Mouse (Mus musculus) thymus, postnatal 4 days (tissue): ENCODE data around the gene Lrrc72.
A peak's percentile ranks its signal among the peaks of the same experiment; 100 is the strongest.
"Not testable (repeated sequence)": the region's sequence is repeated elsewhere in the genome, so short reads cannot be mapped to it uniquely, and the experiment has no call there.

Source experiments
- DNase-seq: peaks from one replicate; pipeline ENCODE4 v3.0.0; 2021

The Lrrc72 gene

DNA sequence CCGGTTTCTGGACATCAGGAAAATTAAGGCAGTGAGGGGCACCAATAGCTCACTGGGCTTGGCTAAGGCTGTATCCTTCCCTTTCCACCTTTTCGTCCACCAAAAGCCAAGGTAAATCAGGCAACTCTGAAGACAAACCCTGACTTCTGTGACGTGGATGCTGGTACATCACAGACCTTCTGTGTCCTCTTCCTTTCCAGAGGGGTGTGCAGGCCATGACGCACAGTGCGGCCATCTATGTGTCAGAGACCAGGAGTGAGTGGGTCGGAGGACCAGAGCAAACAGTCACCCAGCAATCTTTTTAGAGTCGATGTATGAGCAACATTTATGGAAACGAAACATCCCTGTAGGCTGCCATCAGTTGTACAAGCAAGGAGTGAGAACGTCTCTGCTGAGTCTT is at the start of gene Lrrc72:
Gene Lrrc72 (minus strand): TSS at position 101 of the 400 bp plus-strand sequence.
- DNase-seq = no peak

DNA sequence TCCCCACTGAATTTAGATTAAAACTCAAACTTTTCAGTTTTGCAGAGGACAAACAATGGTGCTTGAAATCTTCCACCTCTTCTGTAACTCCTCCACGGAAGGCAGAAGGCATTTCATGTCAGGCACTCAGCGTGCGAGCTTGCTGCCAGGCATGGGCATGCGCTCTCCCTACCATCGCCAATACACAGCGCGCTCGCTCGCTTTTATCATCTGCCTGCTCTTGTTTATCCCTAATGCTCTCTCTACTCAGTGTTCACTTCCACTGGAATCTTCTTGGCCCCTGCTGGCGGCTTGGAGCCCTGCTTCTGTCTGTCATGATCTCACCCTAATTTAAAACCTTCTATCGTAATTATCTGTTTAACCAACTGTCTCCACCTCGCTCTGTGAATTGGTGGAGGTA is 49.1 kb upstream of the Lrrc72 start:
- no peak for DNase-seq

DNA sequence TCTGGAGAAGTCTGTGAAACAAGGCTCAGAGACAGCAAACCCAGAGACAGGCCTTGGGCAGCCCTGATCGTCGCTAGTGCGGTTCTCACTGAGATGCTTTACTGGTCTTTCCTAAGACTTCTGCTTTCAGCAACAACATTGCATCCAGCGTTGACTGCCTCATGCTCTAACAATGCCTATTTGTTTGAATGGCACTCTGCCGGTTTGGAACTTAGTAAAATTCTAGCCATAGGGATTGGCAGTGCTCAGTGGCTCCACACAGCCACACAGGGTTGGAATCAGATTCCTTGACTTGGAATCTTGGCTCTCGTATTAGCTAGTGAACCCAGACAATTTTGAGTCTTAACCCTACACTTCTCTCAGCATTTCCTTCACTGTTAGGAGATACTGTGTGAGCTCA is 38.1 kb upstream of the Lrrc72 start:
- no peak for DNase-seq

DNA sequence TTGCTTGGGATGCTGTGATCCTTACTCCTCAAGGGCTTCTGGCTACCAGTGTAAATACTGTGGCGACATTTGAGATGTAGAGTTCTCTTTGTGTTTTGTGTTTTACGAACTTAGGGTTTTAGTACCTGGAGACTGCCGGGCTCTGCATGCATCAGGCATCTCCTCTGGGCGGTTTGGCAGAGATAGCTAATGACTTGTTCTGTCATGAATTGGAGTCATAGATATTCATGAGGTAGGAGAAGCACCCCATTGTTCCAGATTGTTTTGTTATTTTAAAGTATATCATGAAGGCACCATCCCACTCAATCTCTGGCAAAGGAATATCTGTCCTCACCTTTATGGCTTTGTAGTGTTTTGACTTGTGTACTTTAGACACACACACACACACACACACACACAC is 37.3 kb upstream of the Lrrc72 start:
- no peak for DNase-seq

DNA sequence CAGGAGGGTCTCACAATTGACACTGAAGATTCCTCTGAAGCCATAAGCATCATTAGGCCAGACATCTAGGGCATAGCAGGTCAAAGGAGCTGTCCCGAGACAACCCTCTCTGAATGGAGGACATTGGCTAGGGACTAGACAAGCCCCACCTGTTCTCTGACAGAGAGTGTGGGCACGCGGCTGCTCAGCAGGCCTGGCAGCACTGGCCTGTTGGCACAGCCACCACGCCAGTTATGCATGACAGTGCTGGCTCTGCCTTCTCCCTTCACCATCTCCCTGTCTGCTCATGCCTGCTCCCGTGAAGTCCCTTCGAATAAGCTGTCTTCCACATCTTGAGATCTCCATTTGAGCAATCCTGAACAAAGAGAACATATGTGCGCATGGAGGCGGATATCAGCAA is 36.4 kb upstream of the Lrrc72 start:
- DNase-seq = no peak

DNA sequence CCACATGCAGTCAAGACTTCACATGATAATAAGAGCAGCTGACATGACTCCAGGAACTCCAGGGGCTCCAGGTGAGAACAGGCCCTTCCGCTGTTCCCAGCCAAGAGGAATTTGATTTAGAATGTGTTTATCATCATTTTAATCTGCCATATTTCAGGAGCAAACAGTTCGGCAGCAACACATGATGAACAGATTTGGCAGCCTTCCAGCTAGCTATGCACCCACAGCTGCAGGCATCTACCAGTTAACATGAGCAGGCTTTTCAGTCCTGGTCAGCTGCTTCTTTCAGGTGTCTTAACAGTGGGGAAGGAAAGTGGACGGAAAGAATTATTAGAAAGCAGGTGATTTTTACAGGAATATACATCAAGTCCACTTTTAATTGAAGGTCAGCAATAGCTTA is 21.6 kb upstream of the Lrrc72 start:
- no peak for DNase-seq

DNA sequence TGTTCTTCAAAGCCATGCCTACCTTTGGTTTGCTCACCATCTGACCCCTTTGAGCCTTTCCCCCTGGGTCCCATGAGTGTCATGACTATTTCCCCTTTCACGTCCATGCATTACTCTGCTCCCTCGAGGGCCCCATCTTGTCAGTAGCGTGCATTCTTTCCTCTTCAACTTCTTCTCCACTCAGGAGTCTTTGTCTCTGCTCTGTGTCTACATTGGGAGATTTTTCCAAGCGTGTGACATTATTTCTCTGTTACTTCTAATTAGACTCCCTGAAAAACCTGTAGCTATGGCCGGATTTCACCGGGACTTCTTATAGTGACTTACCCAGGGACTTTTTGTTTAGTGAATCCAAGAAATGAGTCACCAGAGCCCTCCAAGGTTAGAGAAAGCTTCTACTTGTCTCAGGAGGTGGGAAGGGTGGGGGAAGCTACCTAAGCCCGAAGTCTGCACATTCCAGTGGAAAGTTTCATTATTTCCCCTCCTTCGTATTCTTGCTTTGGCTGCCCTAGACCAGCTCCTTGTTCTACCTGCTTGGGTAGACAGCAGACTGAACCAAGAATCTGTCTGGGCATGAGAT is 14.6 kb upstream of the Lrrc72 start:
- no peak for DNase-seq

DNA sequence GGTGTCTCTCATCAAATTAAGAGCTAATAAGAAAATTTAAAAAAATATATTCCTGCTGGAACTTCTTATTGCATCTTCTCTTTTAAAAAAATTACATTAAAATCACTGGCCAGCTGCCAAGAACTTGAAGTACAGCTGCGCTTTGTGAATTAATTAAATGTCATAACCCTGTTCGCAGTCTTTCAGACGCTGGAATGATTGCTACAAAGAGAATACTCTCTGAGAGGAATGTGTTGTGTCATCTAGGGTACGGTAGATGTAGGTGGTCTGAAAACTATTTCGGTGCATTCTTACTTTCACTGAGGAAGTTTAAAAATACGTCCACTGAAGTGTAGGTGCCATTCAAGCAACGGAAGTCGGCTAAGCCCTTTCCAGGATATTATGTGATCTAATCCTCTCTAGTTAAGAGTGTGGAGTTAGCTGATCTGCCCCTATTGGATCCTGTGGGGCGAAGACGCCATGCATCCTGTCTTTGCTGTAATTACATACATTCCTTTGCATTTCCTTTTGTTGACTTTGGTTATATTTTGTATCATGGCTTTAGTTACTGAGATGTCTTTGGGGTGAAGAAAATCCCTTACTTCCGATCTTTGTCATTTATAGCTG is 9.0 kb upstream of the Lrrc72 start:
- no peak for DNase-seq

DNA sequence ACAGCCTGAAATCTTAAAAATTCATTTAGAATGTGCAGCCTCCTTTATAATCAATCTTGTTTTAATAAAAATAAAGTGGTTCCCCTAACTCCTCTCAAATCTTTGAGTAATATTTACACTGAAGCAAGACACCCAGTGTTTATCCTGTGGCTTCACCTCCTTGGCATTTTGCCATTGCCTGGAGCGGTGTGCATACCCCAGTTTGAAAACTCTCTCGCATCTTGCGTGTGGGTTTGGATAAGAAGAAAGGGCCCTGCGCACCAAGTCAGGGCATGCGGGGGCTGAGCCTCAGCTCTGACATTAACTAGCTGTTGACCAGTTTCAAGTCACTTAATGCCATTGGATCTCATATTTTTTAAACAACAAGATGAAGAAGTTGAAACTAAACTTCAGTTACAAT is 2.2 kb upstream of the Lrrc72 start:
- no peak for DNase-seq

DNA sequence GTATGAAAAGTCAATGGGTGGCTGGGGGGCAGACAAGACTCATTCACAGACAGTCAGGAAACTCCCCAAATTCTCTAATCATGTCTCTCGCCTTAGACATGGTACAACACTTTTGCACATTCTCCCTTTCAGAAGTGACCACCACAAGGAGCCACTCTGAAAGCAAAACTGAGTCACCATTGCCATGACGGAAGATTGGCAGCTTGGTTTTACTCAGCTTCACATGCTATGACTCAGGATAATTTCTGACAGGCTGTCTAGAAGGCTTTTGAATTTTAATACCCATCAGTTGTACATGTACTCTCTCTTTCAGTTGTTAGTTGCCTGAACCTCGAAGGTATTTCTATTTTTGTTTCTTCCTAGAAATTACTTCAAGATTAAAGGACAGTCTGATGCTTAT is 12.0 kb downstream of the Lrrc72 start:
- DNase-seq = no peak

DNA sequence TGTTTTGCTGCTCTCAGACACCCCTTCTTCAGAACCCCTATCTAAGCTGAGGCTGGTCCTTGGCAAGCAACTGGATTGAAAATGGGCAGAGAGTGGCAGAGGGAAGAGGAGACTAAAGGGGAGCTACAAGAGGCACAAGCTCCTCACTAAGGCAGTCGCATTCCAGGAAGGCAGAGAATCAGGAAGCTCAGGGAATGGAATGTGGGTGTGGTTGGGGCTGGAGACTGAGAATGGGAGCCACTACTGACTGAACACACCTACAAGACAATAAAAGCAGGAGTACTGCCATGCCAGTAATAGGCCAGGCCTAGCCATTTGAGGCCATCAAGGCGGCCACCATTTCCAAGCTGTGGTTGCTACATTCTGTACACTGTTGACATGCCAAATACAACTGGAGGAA is 21.8 kb downstream of the Lrrc72 start:
- no peak for DNase-seq

DNA sequence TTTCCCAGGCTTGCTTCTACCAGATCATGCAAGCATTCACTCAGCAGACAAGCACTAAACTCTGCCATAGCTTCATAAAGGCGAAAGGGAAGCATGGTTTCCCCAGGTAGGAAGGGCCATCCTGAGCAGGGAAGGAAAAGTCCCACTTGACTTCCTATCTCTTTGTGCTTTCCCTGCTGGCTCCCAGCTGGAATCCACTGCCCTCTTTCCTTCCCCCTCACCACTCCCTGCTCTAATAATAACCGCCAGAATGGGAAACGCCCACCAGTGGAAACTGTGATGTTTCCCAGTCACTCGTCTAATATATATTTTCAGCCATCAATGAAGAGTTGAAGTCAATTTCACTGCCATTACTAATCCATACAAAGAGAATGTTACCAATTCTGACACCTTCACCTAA is 28.8 kb downstream of the Lrrc72 start:
- DNase-seq = no peak

DNA sequence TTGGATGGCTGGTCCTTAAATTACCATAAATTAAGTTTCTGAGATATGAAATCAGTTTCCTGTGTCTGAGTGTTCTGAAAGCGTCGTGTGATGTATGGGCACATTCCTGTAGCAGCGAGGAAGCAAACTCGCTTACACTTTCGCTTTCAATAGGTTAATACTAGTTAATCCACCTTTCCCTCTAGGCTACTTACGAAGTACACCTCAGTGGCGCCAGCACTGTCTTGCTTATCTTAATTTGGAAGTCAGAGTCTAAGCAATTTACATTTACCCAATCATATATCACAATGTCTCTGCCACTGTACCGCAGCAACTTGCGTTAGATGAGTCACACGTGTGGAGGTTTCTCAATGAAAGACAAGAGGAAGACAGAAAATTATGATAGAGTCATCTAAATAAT is 36.3 kb downstream of the Lrrc72 start:
- DNase-seq = no peak

DNA sequence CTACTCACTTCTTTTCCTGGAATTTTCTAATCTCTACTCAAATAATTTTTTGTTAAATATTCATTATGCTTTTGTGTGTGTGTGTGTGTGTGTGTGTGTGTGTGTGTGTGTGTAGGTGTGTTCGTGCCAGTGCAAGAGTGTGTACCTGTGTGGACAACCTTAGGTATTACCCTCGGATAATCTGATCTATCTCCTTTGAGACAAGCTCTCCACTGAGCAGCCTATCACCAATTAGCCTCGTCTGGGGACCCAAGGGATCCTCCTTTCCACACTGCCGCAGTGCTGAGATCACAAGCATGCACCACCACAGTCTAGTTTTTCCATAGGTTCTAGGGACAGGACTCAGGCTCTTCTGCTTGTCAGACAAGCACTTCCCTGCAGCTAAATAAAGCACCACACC is 37.0 kb downstream of the Lrrc72 start:
- no peak for DNase-seq

DNA sequence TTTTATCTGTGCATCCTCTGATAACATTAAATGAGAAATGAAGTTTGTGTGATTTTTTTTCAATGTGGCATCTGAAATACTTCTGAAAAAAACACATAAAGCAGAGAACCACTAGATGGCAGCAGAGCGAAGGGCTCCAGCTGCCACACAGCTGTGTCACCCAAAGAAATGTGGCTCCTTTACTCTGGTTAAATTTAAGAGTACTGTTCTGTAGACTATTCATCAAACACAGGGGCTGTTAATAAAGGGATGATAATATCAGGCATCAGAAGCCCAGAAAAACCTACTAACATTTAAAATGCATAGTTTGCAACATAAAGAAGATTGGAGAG is 38.1 kb downstream of the Lrrc72 start:
- peak; percentile 58 for DNase-seq

DNA sequence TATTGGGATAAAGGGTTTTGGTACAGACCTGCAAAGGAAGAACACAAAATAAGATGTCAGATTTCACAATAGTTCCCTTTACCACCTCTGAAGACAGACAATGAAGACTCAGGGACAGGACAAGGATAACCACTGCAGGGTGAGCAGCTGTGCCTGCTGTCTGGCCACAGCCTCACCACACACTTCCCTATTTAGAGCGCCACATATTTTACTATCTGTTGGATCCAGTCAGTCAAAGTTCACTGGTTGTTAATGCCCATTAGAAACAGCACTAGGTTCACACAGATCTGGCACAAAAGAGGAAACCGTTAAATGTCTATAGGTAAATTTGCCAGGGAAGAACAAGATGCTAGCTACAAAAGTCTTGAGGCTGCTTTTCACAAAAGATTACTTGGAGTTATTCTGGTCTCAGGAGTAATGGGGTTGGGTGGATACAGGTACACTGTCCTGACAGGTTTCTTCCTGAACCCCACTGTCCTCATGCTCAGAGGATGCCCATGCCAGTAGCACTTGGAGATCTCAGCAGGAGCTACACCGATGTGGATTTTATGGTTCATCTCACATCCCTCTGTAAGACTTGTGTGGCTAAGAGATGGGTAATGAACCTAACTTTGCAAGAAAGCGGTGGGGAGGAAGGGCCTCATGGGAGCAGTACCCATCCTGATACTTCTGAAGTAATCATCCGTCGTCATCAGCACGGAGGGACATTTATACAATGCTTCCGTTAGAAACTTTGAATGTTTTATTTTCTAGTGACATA is 38.6 kb downstream of the Lrrc72 start:
- no peak for DNase-seq

DNA sequence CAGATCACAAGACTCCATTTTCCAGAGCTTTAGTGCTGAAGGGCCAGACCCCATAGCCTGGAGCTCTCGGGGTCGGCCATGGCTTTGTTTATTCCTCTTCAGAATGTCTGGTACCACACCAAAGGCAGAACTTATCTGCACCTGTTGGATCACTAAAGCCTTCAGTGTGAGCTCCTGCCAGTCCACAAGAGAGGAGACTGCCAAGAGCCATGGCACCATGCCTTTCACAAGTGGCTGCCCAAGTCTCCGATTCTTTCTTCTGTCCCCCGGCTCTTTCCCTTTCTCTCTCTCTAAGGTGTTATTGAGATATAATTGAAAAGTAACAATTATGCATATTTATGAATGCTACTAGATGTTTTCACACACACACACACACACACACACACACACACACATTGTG is 43.1 kb downstream of the Lrrc72 start:
- no peak for DNase-seq

DNA sequence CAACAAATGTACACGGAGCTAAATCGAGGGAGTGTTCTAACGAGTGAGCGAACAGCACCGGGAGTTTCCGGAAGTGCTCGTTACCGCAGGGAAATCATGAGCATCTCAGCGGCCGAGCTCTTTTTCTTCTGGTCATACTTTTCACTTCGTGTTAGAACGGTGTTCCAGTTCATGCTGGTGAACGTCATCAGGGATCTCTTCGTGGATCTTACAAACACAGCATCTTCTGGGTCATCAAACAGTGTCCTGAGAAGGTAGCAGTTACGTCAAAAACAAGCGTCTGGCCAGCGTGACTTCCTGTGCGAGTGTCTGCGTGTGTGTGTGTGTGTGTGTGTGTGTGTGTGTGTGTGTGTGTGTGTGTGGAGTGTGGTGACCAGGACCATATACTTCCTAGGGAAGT is 44.7 kb downstream of the Lrrc72 start:
- no peak for DNase-seq

DNA sequence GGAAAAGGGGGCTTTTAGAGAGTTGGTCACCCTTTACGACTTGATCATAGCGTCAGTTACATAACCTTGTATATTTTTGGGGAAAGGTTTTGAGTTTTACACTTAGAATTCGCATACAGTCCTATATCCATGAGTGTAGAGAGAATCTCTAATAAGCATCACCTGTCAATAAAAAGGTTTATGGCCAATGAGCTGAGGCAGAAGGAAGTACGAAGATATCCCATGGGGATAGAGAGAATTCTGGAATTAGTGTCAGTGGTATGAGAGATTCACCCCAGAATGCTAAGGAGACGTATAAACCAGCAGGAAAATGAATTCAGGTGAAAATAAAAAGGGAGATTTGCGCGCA is 45.4 kb downstream of the Lrrc72 start:
- DNase-seq = no peak

DNA sequence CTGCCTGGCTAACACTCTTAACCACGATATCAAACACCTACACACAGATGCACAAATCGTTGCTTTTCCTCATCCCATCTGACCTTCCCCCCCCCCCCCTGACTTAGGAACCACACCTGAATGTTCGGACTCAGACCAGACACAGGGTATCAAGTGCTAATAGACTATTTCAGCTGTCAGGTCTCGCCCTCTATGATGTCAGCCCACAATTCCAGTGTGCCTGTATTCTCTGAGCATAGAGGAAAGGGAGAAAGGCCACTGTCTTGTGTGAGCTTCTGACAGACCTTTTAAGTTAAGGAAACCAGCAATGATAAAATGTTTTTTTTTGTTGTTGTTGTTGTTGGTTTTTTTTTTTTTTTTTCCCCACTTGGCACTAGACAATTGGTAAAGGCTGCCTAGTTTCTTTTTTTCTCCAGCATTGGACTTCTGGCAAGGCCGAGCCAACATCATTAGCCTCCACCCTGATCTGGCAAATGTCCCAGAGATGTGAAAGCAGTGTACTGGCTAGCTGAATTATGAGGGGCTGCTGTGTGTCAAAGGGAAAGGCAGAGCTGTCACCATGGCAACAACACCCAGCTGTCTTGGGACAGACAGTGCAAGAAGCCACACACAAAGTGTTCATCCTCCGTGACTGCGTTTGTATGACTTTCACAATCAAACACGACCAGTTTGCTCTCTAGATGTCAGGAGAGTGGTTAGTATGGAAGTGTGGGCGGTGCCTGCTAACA is 46.0 kb downstream of the Lrrc72 start:
- DNase-seq = peak; percentile 28

DNA sequence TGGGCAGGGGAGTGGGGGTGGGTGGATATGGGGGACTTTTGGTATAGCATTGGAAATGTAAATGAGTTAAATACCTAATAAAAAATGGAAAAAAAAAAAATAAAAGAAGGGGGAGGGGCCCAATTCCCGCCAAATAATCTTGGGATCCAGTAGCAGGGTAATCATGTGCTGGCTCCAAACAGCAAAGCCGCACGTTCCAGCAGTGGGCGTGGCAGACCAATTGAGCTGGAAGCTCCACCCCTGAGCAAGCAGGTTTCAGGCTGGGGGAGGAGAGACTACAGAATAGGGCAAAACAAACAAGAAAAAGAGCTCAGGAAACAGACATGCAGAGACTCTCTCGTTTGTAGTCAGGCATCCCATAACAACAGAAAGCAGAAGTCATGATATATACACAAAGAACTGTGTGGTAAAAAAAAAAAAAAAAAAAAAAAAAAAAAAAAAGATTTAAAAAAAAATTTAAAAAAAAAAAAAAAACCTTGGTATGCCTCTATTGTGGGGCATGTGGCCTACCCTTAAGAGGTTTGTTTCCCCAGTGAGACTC is 47.5 kb downstream of the Lrrc72 start:
- DNase-seq = not testable (repeated sequence)

DNA sequence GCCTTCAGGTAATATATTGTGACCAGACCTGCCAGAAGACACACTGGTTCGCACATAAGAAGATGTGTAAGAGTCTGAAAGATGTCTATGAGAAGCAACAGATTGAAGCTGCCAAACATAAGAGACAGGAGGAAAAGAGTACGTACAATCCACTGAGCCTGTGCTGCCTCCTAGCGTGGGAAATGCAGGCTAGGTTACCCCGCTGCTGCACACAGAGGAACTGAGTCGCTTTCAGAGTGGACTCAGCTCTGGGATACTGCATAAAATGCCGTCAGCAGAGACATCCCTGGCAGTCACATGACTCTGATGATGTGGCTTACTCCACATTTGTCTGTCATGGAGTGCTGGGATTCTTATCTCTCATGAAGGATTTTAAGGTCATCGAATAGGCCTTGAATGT is 58.2 kb downstream of the Lrrc72 start:
- DNase-seq = no peak

DNA sequence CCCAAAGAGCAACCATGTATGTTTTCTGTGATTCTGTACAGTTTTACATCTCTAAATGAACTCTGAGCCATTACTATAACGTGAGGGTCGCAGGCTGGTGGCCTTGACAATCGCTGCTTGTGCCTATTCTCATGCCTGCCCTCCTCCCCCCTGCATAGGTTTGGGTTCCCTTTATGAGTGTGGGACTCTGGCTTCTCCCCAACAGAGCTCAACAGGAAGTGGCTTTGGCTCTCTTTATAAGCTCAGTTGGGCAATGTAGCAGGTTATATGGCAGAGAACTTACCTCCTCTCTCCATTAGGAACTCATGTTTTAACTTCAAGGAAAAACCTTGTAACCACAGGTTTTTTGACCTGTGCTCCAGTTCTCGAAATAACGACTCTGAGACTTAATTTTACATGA is 62.9 kb downstream of the Lrrc72 start:
- DNase-seq = peak; percentile 33

DNA sequence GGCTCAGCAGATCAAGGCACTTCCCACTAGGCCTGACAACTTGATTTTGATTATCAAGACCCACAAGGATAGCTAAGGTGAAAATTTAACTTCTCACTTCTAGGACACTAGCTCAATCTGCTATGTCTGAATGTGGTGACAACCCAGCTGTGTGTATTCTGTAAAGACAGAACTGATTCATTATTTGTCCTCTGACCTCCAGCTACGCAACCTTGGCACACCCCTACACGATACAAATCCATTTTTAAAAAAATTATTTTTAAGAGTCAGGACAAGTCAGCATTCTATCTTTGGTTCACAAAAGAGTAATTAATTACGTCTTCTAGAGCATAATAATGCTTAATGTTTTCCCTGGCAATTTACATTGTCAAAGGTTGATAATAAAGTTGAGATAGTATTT is 63.6 kb downstream of the Lrrc72 start:
- no peak for DNase-seq
